Mouse (Mus musculus) liver, postnatal 0 days (tissue): ENCODE results near the gene Sdk1. TPM values are rescaled to one million over a fixed set of nuclear protein-coding genes. Genes with fewer than 3 reads are reported as not detected.

Source experiments
- ATAC-seq: fragments of 200-750 bp; cut with Nextera tagmentation; 2 replicates; pipeline ENCODE4 v1.8.0; 2017; ENCODE audit warnings: mild to moderate bottlenecking, moderate library complexity
- DNase-seq: peaks from one replicate; pipeline ENCODE4 v3.0.0-alpha.2; 2016
- H3K27ac ChIP-seq: fragments of 300-500 bp; sonication (generic); 2 replicates; pipeline ENCODE4 v1.5.1; 2014; ENCODE audit warnings: antibody characterized with exemption, moderate library complexity, mild to moderate bottlenecking, low read depth
- H3K27me3 ChIP-seq: fragments of 300-500 bp; sonication (generic); 2 replicates; pipeline ENCODE4 v1.6.1; 2014; ENCODE audit warnings: low read length, control low read depth, mixed read lengths; ENCODE audit not compliant: insufficient read depth
- H3K36me3 ChIP-seq: fragments of 300-500 bp; sonication (generic); replicated peaks from 2 replicates; pipeline ENCODE4 v1.6.1; 2014; ENCODE audit warnings: mild to moderate bottlenecking, control low read depth, low read length, moderate library complexity, mixed read lengths; ENCODE audit not compliant: insufficient read depth
- H3K4me1 ChIP-seq: fragments of 300-500 bp; sonication (generic); 2 replicates; pipeline ENCODE4 v1.6.1; 2014; ENCODE audit warnings: antibody characterized with exemption, mild to moderate bottlenecking, control low read depth; ENCODE audit not compliant: insufficient read depth
- H3K4me2 ChIP-seq: fragments of 300-500 bp; sonication (generic); 2 replicates; pipeline ENCODE4 v1.6.1; 2014; ENCODE audit warnings: low read depth, mild to moderate bottlenecking, low read length, moderate library complexity, mixed read lengths
- H3K4me3 ChIP-seq: fragments of 300-500 bp; sonication (generic); 2 replicates; pipeline ENCODE4 v1.5.1; 2014; ENCODE audit warnings: low read depth, low read length
- H3K9ac ChIP-seq: fragments of 300-500 bp; sonication (generic); replicated peaks from 2 replicates; pipeline ENCODE4 v1.6.1; 2014; ENCODE audit warnings: mild to moderate bottlenecking, moderate library complexity
- H3K9me3 ChIP-seq: fragments of 300-500 bp; sonication (generic); 2 replicates; pipeline ENCODE4 v1.6.1; 2016; ENCODE audit warnings: mild to moderate bottlenecking, control low read depth, low read length, mixed read lengths
- CTCF ChIP-seq: sonication (generic); IDR thresholded peaks from 2 replicates; pipeline ENCODE4 v1.5.1; 2016; ENCODE audit warnings: antibody characterized with exemption, low read depth
- EP300 ChIP-seq: IDR thresholded peaks from 2 replicates; pipeline ENCODE4 v1.6.1; 2016; ENCODE audit warnings: antibody characterized with exemption, low read depth, mild to moderate bottlenecking
- WGBS: fragments of 180-500 bp; shearing (Covaris S2); extraction: QIAGEN DNeasy Blood & Tissue Kit; methylation state at CpG from one replicate; pipeline ENCODE4 v1.1.7; 2014; ENCODE audit not compliant: insufficient replicate concordance; 5-methylcytosine and 5-hydroxymethylcytosine counted together
- polyA plus RNA-seq: library from polyadenylated mRNA; unstranded; fragments of >200 nt; fragmentation: Nextera tagmentation; extraction: Ambion mirVana; gene quantifications from 2 replicates; pipeline ENCODE4 v1.2.1, GENCODE M21; 2015

Sdk1 gene
- polyA plus RNA-seq, 1 experiment from 2014 or later, result 0.06 TPM

GRCm38 (mm10) chr5:141363956-141364355, 122.7 kb downstream of the Sdk1 start:
- Histone ChIP-seq H3K9me3 (no peaks in the 10 kb centered on the region), H3K36me3 (no peaks in the 10 kb centered on the region), H3K4me3 (no peak overlapping the region), H3K27me3 (no peaks in the 10 kb centered on the region), H3K27ac (no peak overlapping the region), H3K4me1 (no peaks in the 10 kb centered on the region), H3K9ac (no peak overlapping the region), H3K4me2 (no peak overlapping the region)
- 58% methylated on average over 3 of the region's 3 CpGs for WGBS
- DNase-seq (no peak), ATAC-seq (no peak)
- TF ChIP-seq CTCF (no peak), EP300 (no peak)

GRCm38 (mm10) chr5:141368567-141368966, 127.3 kb downstream of the Sdk1 start:
- Histone ChIP-seq H3K4me2 (no peak overlapping the region), H3K4me3 (no peak overlapping the region), H3K4me1 (no peaks in the 10 kb centered on the region), H3K9ac (no peak overlapping the region), H3K27me3 (no peaks in the 10 kb centered on the region), H3K9me3 (no peaks in the 10 kb centered on the region; the same call in 1 of the 2 replicates), H3K36me3 (no peaks in the 10 kb centered on the region), H3K27ac (no peak overlapping the region)
- TF ChIP-seq EP300 (no peak), CTCF (no peak)
- 63% methylated on average over 4 of the region's 4 CpGs for WGBS
- DNase-seq (no peak), ATAC-seq (peak; percentile 51; the same call in 1 of the 2 replicates)

GRCm38 (mm10) chr5:141374797-141375196, 133.5 kb downstream of the Sdk1 start:
- no peaks in the 10 kb centered on the region for H3K27me3 ChIP-seq
- WGBS, result 80% methylated on average over 2 of the region's 2 CpGs
- no peak for TF ChIP-seq EP300
- no peaks in the 10 kb centered on the region for H3K36me3 ChIP-seq
- H3K4me3 ChIP-seq, result no peak overlapping the region
- H3K27ac ChIP-seq, result no peak overlapping the region
- H3K9ac ChIP-seq, result no peak overlapping the region
- no peak for ATAC-seq
- H3K4me2 ChIP-seq, result no peak overlapping the region
- peaks cover 4% of the 10 kb centered on the region for H3K4me1 ChIP-seq
- no peak for DNase-seq
- no peaks in the 10 kb centered on the region; the same call in 1 of the 2 replicates for H3K9me3 ChIP-seq

DNA sequence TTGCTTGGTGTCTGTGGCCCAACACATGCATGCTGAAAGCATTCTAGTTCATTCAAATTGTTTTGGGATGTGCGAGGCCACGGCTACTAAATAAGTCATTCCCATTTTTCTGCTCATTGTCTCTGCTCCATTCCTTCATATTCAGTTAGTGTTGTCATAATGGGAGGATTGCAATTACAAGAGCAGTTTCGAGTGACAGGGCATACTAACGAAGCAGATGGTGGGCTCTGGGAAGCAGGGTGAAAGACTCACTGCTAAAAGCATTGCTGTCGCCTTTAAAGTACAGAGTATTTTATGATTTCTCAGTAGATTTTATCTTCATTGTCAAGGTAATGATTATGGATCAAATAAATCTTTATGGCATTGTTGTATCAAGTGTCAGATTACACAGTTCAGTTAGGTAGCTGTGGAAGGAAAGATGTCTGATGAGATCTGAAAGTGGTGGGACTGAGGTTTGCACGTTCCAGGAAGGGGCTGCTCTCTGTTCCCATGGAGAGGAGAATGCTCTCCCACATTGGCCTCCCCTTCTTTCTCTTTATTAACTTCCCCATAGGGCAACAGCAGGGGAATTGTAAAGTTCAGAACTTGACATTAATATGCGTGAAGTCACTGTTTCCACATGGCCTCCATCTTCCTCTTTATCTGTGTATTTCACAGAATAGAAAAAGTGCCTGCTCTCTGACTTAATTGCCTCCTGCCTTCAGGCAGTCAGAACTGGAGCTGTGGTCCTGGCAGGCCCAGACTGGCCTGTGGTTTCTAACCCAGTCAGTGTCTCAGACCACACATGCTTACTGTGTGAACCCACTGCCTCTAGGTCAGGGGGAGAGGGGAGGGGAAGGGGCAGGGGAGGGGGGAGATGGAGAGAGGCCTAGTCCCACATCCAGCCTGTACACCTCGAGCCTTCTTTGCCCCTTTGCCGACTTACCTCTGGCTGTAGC, 138.8 kb downstream of the Sdk1 start:
- ATAC-seq, result peak; percentile 76
- 0 out of 2 replicates have a peak overlapping the region, but pooled peaks have one; percentile 10 for H3K4me3 ChIP-seq
- DNase-seq, result peak; percentile 16
- no peaks in the 10 kb centered on the region for H3K27me3 ChIP-seq
- peak overlapping the region; percentile 59 for H3K4me2 ChIP-seq
- H3K9ac ChIP-seq, result peak overlapping the region; percentile 63
- 59% methylated on average over 9 of the region's 9 CpGs for WGBS
- no peaks in the 10 kb centered on the region for H3K36me3 ChIP-seq
- peaks cover 9% of the 10 kb centered on the region for H3K4me1 ChIP-seq
- TF ChIP-seq CTCF (no peak), EP300 (no peak)
- H3K27ac ChIP-seq, result peak overlapping the region; percentile 85
- no peaks in the 10 kb centered on the region for H3K9me3 ChIP-seq

GRCm38 (mm10) chr5:141380774-141381156, 139.5 kb downstream of the Sdk1 start:
- no peak for TF ChIP-seq EP300
- no peak for TF ChIP-seq CTCF
- Histone ChIP-seq H3K36me3 (no peaks in the 10 kb centered on the region), H3K4me2 (peak overlapping the region; percentile 59), H3K27ac (peak overlapping the region; percentile 85), H3K4me3 (0 out of 2 replicates have a peak overlapping the region, but pooled peaks have one; percentile 10), H3K4me1 (peaks cover 9% of the 10 kb centered on the region), H3K9me3 (no peaks in the 10 kb centered on the region), H3K27me3 (no peaks in the 10 kb centered on the region), H3K9ac (peak overlapping the region; percentile 63)
- WGBS, result 54% methylated on average over 3 of the region's 3 CpGs
- ATAC-seq (peak; percentile 89), DNase-seq (peak; percentile 17)

DNA sequence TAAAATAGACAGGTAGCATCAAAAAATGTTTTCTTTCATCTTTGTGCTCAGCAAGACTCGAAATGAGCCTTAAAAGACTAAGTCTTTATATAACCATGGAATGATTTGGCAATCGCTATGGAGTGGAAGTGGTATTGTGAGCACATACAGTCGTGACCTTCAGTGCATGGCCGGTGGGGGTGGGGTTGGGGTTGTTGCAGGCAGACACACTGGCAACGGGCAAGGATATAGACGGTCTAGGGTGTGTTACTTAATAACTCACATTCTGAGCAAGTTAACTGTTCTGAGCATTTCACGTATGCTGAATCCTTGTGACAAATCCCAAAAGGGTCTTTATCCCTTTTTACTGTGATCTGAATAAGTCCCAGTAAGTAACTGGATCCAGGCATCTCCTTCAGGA, 140.3 kb downstream of the Sdk1 start:
- Histone ChIP-seq H3K4me1 (peaks cover 9% of the 10 kb centered on the region), H3K4me3 (no peak overlapping the region), H3K9me3 (no peaks in the 10 kb centered on the region), H3K27ac (0 out of 2 replicates have a peak overlapping the region, but pooled peaks have one; percentile 22), H3K9ac (no peak overlapping the region), H3K36me3 (no peaks in the 10 kb centered on the region), H3K4me2 (no peak overlapping the region), H3K27me3 (no peaks in the 10 kb centered on the region)
- peak; percentile 46; the same call in 1 of the 2 replicates for ATAC-seq
- peak; percentile 47 for DNase-seq
- WGBS, result 50% methylated on average over 7 of the region's 7 CpGs
- TF ChIP-seq CTCF (no peak), EP300 (no peak)
